Mouse (Mus musculus) limb, embryonic 11.5 days (tissue): ENCODE results near the gene Actr1a. TPM values are rescaled to one million over a fixed set of nuclear protein-coding genes. Genes with fewer than 3 reads are reported as not detected.

ENCODE experiments used
- ATAC-seq: fragments of 200-750 bp; cut with Nextera tagmentation; 2 replicates; pipeline ENCODE4 v1.8.0; 2017; ENCODE audit warnings: low read depth; ENCODE audit not compliant: insufficient number of reproducible peaks, low FRiP score, low TSS enrichment
- DNase-seq: peaks from one replicate; pipeline ENCODE4 v3.0.0-alpha.2; 2015; ENCODE audit warnings: low spot score
- H3K27ac ChIP-seq: fragments of 300-500 bp; sonication (generic); replicated peaks from 2 replicates; pipeline ENCODE4 v1.5.1; 2014; ENCODE audit warnings: low read depth, mild to moderate bottlenecking, low read length
- H3K27me3 ChIP-seq: fragments of 300-500 bp; sonication (generic); 2 replicates; pipeline ENCODE4 v1.6.1; 2014; ENCODE audit warnings: mild to moderate bottlenecking, low read length, mixed read lengths; ENCODE audit not compliant: control insufficient read depth, insufficient read depth
- H3K36me3 ChIP-seq: fragments of 300-500 bp; sonication (generic); 2 replicates; pipeline ENCODE4 v1.6.1; 2014; ENCODE audit warnings: mild to moderate bottlenecking, low read length, moderate library complexity, mixed read lengths; ENCODE audit not compliant: control insufficient read depth, insufficient read depth
- H3K4me1 ChIP-seq: fragments of 300-500 bp; sonication (generic); 2 replicates; pipeline ENCODE4 v1.6.1; 2014; ENCODE audit warnings: low read length, mixed read lengths; ENCODE audit not compliant: control insufficient read depth, insufficient read depth
- H3K4me2 ChIP-seq: fragments of 300-500 bp; sonication (generic); 2 replicates; pipeline ENCODE4 v1.6.1; 2014; ENCODE audit warnings: low read depth, mild to moderate bottlenecking, moderate library complexity; ENCODE audit not compliant: severe bottlenecking
- H3K4me3 ChIP-seq: fragments of 300-500 bp; sonication (generic); 2 replicates; pipeline ENCODE4 v1.5.1; 2014; ENCODE audit warnings: low read depth, low read length
- H3K9ac ChIP-seq: fragments of 300-500 bp; sonication (generic); 2 replicates; pipeline ENCODE4 v1.6.1; 2014; ENCODE audit warnings: mild to moderate bottlenecking, low read length
- H3K9me3 ChIP-seq: fragments of 300-500 bp; sonication (generic); 2 replicates; pipeline ENCODE4 v1.6.1; 2016; ENCODE audit warnings: low read length; ENCODE audit not compliant: control insufficient read depth
- WGBS: fragments of 180-500 bp; shearing (Covaris S2); extraction: QIAGEN DNeasy Blood & Tissue Kit; methylation state at CpG from one replicate; pipeline ENCODE4 v1.1.7; 2014; 5-methylcytosine and 5-hydroxymethylcytosine counted together
- polyA plus RNA-seq: library from polyadenylated mRNA; unstranded; fragments of >200 nt; fragmentation: Nextera tagmentation; extraction: Ambion mirVana; gene quantifications from 2 replicates; pipeline ENCODE4 v1.2.1, GENCODE M21; 2014

The Actr1a gene
- polyA plus RNA-seq, 1 experiment from 2014 or later: 158 TPM

DNA sequence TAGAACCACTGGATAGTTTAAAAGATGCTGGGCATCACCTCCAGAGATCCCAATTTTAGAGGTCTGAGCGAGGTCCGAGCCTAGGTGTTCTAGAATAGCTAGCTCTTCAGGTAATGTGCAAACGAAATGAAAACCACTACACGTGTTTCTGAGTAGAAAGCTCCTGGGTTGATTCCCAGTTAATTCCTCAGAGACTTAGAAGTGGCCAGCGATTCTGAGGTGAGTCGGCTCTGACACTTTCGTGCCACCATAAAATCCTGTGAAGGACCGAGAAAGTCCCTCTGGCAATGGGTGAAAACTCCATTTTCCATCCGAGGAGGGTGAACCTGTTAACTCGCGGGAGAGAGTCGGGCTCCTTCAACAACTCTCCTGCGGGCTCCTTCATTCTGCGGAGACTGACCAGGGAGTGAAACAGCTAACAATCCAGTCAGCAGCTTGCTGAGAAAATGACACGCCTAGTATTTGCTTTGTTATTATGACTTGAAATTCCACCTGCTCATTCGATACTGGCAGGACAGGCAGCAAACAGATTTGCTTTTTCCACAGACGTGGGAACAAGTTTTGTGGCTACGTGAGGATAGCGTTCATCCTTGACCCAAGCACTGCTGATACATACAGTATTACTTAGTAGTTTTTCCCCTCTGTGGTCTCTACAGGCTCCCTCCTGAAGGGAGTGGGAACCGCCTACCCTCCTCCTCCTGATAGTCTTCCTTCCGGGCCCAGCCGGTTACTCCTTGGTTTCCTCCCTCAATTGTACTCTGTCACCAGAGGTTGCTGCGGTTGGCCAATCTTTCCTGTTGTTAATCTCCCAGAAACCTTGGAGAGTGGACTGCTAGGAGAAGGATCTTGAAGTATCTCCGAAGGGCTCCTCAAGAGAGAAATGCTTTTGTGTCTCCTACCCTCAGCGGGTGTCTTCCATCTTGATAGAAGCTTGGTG lies 37.9 kb downstream of the Actr1a start:
- WGBS: 20% methylated on average over 25 of the region's 25 CpGs
- no peak overlapping the region for H3K27ac ChIP-seq

GRCm38 (mm10) chr19:46356701-46357138 lies 38.8 kb downstream of the Actr1a start:
- WGBS: 1% methylated on average over 29 of the region's 29 CpGs
- peaks cover 2% of the 10 kb centered on the region; the same call in 1 of the 2 replicates for H3K4me1 ChIP-seq
- H3K27me3 ChIP-seq: peaks cover 15% of the 10 kb centered on the region
- DNase-seq: peak; percentile 86
- H3K4me3 ChIP-seq: peak overlapping the region; percentile 37
- H3K9me3 ChIP-seq: no peaks in the 10 kb centered on the region
- peak overlapping the region; percentile 68 for H3K4me2 ChIP-seq
- no peaks in the 10 kb centered on the region for H3K36me3 ChIP-seq
- H3K9ac ChIP-seq: peak overlapping the region; percentile 58
- peak; percentile 76; the same call in 1 of the 2 replicates for ATAC-seq
- H3K27ac ChIP-seq: no peak overlapping the region

More for the DNA sequence above, 37.9 kb downstream of the Actr1a start:
- Histone ChIP-seq H3K4me1 (peaks cover 2% of the 10 kb centered on the region; the same call in 1 of the 2 replicates), H3K9ac (peak overlapping the region; percentile 58; the same call in 1 of the 2 replicates), H3K4me2 (peak overlapping the region; percentile 68), H3K27me3 (peaks cover 15% of the 10 kb centered on the region), H3K4me3 (peak overlapping the region; percentile 37; the same call in 1 of the 2 replicates), H3K36me3 (no peaks in the 10 kb centered on the region), H3K9me3 (no peaks in the 10 kb centered on the region)
- no peak for DNase-seq
- ATAC-seq: no peak

DNA sequence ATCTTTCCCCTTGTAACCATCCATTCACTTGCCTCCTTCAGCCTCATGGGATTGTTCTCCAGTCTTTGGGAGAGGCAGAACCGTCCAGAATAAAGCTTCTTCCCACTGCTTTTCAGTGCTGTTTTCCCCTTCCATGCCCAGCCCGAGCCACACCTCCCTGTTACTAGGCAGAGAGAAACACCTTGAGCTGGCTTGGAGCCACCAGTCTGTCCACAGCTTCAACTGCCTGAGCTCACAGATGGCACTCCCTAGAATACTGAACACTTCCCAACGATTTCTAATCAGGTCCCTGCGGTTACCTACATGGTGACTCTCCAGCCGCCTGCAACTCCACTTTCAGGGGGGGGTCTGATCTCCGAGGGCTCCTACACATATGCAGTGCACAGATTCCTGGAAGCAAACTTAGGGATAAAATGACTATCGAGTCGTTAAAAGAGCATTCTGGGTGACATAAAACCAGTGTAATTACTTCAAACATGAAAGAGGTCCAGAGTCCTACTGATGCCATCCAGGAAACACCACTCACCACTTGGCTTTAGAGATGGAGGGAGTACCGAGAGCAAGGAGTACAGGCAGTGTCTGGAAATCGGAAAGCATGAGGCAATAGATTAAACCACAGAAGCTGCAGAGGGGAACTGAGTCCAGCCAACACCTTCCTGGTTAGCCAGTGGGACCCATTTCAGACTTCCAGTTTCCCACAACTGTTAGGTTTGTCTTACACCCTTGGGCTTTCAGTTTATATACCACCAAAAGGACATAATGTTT lies 45.2 kb downstream of the Actr1a start, which contains the start of gene 2310034G01Rik:
Gene 2310034G01Rik, minus strand, starts transcription at position 135 of the 765 bp plus-strand sequence.
- Histone ChIP-seq H3K9me3 (no peaks in the 10 kb centered on the region), H3K27ac (no peak within 1 kb of the TSS), H3K9ac (peak within 1 kb of the TSS; percentile 72), H3K27me3 (0 out of 2 replicates have a peak, but pooled peaks cover 6% of the 10 kb centered on the region), H3K4me2 (peak within 1 kb of the TSS; percentile 73), H3K4me3 (peak within 1 kb of the TSS; percentile 53), H3K4me1 (no peaks in the 10 kb centered on the region), H3K36me3 (no peaks in the 10 kb centered on the region)
- no peak for DNase-seq
- ATAC-seq: no peak
- WGBS: 56% methylated on average over 10 of the region's 10 CpGs

GRCm38 (mm10) chr19:46349550-46349949 lies 46.0 kb downstream of the Actr1a start:
- Histone ChIP-seq H3K27ac (no peak overlapping the region), H3K4me1 (no peaks in the 10 kb centered on the region), H3K9ac (peak overlapping the region; percentile 72; the same call in 1 of the 2 replicates), H3K36me3 (no peaks in the 10 kb centered on the region), H3K9me3 (no peaks in the 10 kb centered on the region), H3K4me2 (peak overlapping the region; percentile 73), H3K4me3 (peak overlapping the region; percentile 53), H3K27me3 (0 out of 2 replicates have a peak, but pooled peaks cover 6% of the 10 kb centered on the region)
- ATAC-seq (no peak; the same call in 1 of the 2 replicates), DNase-seq (no peak)
- WGBS: 31% methylated on average over 6 of the region's 6 CpGs

DNA sequence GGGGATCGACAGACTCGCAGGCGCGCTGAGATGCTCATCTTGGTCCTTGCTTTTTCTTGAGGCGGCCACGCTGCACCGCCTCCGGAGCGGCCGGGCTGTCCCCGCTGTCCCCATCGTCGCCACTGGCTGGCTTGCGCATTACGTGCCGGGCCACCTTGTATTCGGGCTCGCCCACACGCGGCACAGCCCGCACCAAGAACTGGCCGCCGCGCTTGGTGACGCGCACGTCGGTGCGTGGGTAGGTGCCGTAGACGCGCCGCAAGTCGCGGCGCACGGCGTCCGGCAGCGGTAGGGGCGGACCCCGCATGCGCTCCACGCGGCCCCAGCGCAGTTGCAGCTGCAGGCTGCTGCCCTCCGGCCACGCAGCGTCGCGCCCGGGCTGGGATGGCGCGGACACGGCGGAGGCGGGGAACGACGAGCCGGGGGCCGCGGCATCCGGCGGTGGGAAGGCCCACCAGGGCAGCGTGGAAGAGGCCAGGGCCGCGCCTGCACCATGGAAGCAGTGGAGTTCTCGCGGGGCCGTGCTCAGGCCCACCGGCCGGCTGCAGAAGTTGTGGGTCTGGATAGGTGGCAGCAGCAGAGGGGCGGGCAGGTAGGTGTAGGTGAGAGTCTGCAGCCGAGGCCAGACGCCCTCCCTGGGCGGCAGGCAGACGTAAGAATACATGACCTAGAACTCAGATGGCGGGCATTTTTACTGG lies 46.6 kb downstream of the Actr1a start:
- under 1% methylated on average over 77 of the region's 78 CpGs for WGBS
- ATAC-seq (peak; percentile 73), DNase-seq (peak; percentile 73)
- Histone ChIP-seq H3K27me3 (0 out of 2 replicates have a peak, but pooled peaks cover 6% of the 10 kb centered on the region), H3K4me2 (peak overlapping the region; percentile 73), H3K27ac (peak overlapping the region; percentile 22; the same call in 1 of the 2 replicates), H3K36me3 (no peaks in the 10 kb centered on the region), H3K9ac (peak overlapping the region; percentile 72), H3K9me3 (no peaks in the 10 kb centered on the region), H3K4me1 (no peaks in the 10 kb centered on the region), H3K4me3 (peak overlapping the region; percentile 53)

- no peak for ATAC-seq
- H3K4me1 ChIP-seq: no peaks in the 10 kb centered on the region
- H3K36me3 ChIP-seq: no peaks in the 10 kb centered on the region
- H3K27ac ChIP-seq: no peak overlapping the region
- H3K4me3 ChIP-seq: peak overlapping the region; percentile 53
- no peaks in the 10 kb centered on the region for H3K9me3 ChIP-seq
- H3K4me2 ChIP-seq: peak overlapping the region; percentile 73
- no peak for DNase-seq
- peaks cover 6% of the 10 kb centered on the region; the same call in 1 of the 2 replicates for H3K27me3 ChIP-seq
- WGBS: 33% methylated on average over 14 of the region's 14 CpGs
- peak overlapping the region; percentile 72 for H3K9ac ChIP-seq
These were observed 47.4 kb downstream of the Actr1a start for GRCm38 (mm10) chr19:46347936-46348668.

DNA sequence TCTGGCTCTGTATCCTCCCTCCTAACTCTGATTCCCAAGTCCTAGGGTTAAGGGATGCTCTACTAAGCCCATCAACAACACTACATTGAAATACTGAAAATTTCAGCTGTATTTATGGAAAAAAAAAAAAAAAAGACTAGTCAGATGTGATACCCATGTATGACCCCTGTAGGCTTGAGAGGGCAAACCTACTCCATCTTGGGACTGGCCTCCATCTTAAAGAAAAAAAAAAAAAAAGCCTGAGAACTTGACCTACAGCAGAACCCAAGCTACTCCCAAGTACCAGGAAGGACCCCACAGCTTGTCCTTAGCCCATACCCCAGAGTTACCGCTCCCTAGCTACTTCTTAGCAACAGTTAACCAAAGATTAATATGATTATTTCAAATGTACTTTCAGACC lies 48.4 kb downstream of the Actr1a start:
- H3K4me1 ChIP-seq: no peaks in the 10 kb centered on the region
- H3K4me2 ChIP-seq: no peak overlapping the region
- H3K9ac ChIP-seq: no peak overlapping the region
- no peak overlapping the region for H3K4me3 ChIP-seq
- peaks cover 6% of the 10 kb centered on the region; the same call in 1 of the 2 replicates for H3K27me3 ChIP-seq
- DNase-seq: no peak
- H3K27ac ChIP-seq: no peak overlapping the region
- WGBS: 97% methylated on average over 1 of the region's 1 CpGs
- no peaks in the 10 kb centered on the region for H3K9me3 ChIP-seq
- H3K36me3 ChIP-seq: no peaks in the 10 kb centered on the region
- no peak for ATAC-seq
